Mouse (Mus musculus): ENCODE measurements around the gene Smagp. TPM values are rescaled to one million over a fixed set of nuclear protein-coding genes. Genes with fewer than 3 reads are reported as not detected.

Smagp gene
- 1 to 10 TPM; 1.9 to 3.1 (median 2.3) TPM for total RNA-seq (2022)

GRCm38 (mm10) chr15:100636700-100637501 is at the start of gene Smagp:
Gene Smagp, minus strand, starts transcription at chr15:100636940.
- DNase-seq (ENCODE audit: low spot score in 2 of 2), result no peak

GRCm38 (mm10) chr15:100686434-100686833 is 49.7 kb upstream of the Smagp start:
- no peak for DNase-seq (ENCODE audit: low spot score in 2 of 2)

- DNase-seq (ENCODE audit: low spot score in 2 of 2), result no peak
These were observed 49.1 kb upstream of the Smagp start for GRCm38 (mm10) chr15:100685849-100686248.

- DNase-seq (ENCODE audit: low spot score in 2 of 2), result no peak
These were observed 48.5 kb upstream of the Smagp start for GRCm38 (mm10) chr15:100685255-100685654.

GRCm38 (mm10) chr15:100684450-100684849 is 47.7 kb upstream of the Smagp start:
- DNase-seq (ENCODE audit: low spot score in 2 of 2), result no peak

- peak; percentile 54 to 62 for DNase-seq (ENCODE audit: low spot score in 2 of 2)
These were observed 46.3 kb upstream of the Smagp start for GRCm38 (mm10) chr15:100683041-100683440.

GRCm38 (mm10) chr15:100681770-100682169 is 45.0 kb upstream of the Smagp start:
- no peak for DNase-seq (ENCODE audit: low spot score in 2 of 2)

GRCm38 (mm10) chr15:100680381-100680780 is 43.6 kb upstream of the Smagp start:
- DNase-seq (ENCODE audit: low spot score in 2 of 2), result no peak

- DNase-seq (ENCODE audit: low spot score in 2 of 2), result no peak
These were observed 42.3 kb upstream of the Smagp start for GRCm38 (mm10) chr15:100679005-100679404.

GRCm38 (mm10) chr15:100678581-100678980 is 41.8 kb upstream of the Smagp start:
- DNase-seq (ENCODE audit: low spot score in 2 of 2), result no peak

GRCm38 (mm10) chr15:100677675-100678074 is 40.9 kb upstream of the Smagp start:
- DNase-seq (ENCODE audit: low spot score in 2 of 2), result no peak

- no peak for DNase-seq (ENCODE audit: low spot score in 2 of 2)
These were observed 39.8 kb upstream of the Smagp start for GRCm38 (mm10) chr15:100676521-100676920.

GRCm38 (mm10) chr15:100675486-100675885 is 38.7 kb upstream of the Smagp start:
- DNase-seq (ENCODE audit: low spot score in 2 of 2), result no peak

- no peak for DNase-seq (ENCODE audit: low spot score in 2 of 2)
These were observed 37.8 kb upstream of the Smagp start for GRCm38 (mm10) chr15:100674566-100674965.

GRCm38 (mm10) chr15:100673585-100674391 is 37.0 kb upstream of the Smagp start:
- no peak for DNase-seq (ENCODE audit: low spot score in 2 of 2)

- no peak for DNase-seq (ENCODE audit: low spot score in 2 of 2)
These were observed 34.1 kb upstream of the Smagp start for GRCm38 (mm10) chr15:100670833-100671232.

GRCm38 (mm10) chr15:100670004-100670403 is 33.3 kb upstream of the Smagp start:
- DNase-seq (ENCODE audit: low spot score in 2 of 2), result no peak

- no peak for DNase-seq (ENCODE audit: low spot score in 2 of 2)
These were observed 32.6 kb upstream of the Smagp start, which contains the start of gene Bin2 for GRCm38 (mm10) chr15:100669337-100669736. Gene Bin2, minus strand, starts transcription at chr15:100669553.

GRCm38 (mm10) chr15:100667871-100668545 is 31.3 kb upstream of the Smagp start:
- no peak for DNase-seq (ENCODE audit: low spot score in 2 of 2)

- no peak for DNase-seq (ENCODE audit: low spot score in 2 of 2)
These were observed 30.7 kb upstream of the Smagp start for GRCm38 (mm10) chr15:100667420-100667819.

GRCm38 (mm10) chr15:100666851-100667250 is 30.1 kb upstream of the Smagp start:
- DNase-seq (ENCODE audit: low spot score in 2 of 2), result no peak

GRCm38 (mm10) chr15:100666219-100666696 is 29.5 kb upstream of the Smagp start:
- DNase-seq (ENCODE audit: low spot score in 2 of 2), result no peak
